Mouse (Mus musculus): Measurements from ENCODE around the gene Fam129b. TPM values are rescaled to one million over a fixed set of nuclear protein-coding genes. Genes with fewer than 3 reads are reported as not detected.
A peak's percentile ranks its signal among the peaks of the same experiment; 100 is the strongest.

The Fam129b gene
- total and polyA plus RNA-seq, 2 experiments from 2014 or later = 23.5 to 52.7 TPM

DNA sequence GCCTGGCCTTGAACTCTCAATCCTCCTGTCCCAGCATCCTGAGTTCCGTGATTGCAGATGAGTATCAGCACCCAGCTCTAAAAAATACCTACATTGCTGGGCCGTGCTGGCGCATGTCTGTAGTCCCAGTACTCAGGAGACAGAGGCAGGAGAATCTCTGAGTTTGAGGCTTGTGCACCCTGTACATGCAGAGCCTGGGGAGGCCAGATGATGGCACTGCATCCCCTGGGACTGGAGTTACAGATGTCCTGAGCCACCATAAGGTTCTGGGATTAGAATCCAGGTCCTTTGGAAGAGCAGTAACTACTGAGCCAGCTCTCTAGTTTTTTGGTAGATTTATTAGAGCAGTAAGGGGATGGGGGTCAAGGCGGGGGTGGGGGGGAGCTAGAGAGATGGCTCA, 64.6 kb downstream of the Fam129b start:
- no peaks in the 10 kb centered on the region for H3K27me3 ChIP-seq (ENCODE audit: insufficient read depth, low read length)
- H3K27ac ChIP-seq = no peak overlapping the region
- peaks cover 40% of the 10 kb centered on the region for H3K36me3 ChIP-seq (ENCODE audit: insufficient read depth, low read length)
- H3K4me2 ChIP-seq (ENCODE audit: low read depth, low read length) = no peak overlapping the region
- TF ChIP-seq CTCF (IDR thresholded peaks at IDR 0.05; ENCODE audit: low read depth) = no peak
- H3K4me3 ChIP-seq (ENCODE audit: low read length) = no peak overlapping the region
- WGBS = 95% methylated on average over 4 of the region's 4 CpGs
- DNase-seq (ENCODE audit: low spot score) (no peak), ATAC-seq (0 out of 2 replicates have a peak, but pooled peaks have one; percentile 24)
- no peaks in the 10 kb centered on the region for H3K4me1 ChIP-seq (ENCODE audit: insufficient read depth, low read length)
- H3K9me3 ChIP-seq (ENCODE audit: low read length) = no peaks in the 10 kb centered on the region
- no peak overlapping the region for H3K9ac ChIP-seq (replicated peaks; ENCODE audit: low read length)

DNA sequence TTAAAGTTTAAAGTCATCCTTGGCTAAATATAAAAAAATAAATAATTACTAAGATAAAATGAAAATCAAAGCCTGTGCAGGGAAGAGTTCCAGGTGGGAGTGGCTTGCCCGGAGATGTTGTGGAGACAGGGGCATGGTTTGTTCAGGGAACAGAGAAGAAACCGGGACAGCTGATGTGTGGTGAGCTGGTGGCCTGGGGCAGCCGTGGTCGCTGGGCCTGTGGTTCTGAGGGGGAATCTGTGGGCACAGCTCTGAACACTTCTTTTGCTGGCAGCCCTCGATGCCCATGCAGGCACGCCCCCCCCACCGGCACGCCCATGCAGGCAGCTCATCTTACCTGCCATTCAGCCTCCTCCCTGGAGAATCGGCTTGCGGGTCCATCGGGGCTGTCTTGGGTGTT, 71.5 kb downstream of the Fam129b start:
- Histone ChIP-seq H3K4me2 (ENCODE audit: low read depth, low read length) (no peak overlapping the region), H3K36me3 (ENCODE audit: insufficient read depth, low read length) (peaks cover 44% of the 10 kb centered on the region)
- WGBS = 95% methylated on average over 11 of the region's 11 CpGs

GRCm38 (mm10) chr2:32954581-32954980, 78.7 kb downstream of the Fam129b start:
- Histone ChIP-seq H3K36me3 (ENCODE audit: insufficient read depth, low read length) (peaks cover 46% of the 10 kb centered on the region), H3K9ac (replicated peaks; ENCODE audit: low read length) (no peak overlapping the region), H3K9me3 (ENCODE audit: low read length) (no peaks in the 10 kb centered on the region), H3K27ac (no peak overlapping the region), H3K4me1 (ENCODE audit: insufficient read depth, low read length) (no peaks in the 10 kb centered on the region), H3K27me3 (ENCODE audit: insufficient read depth, low read length) (no peaks in the 10 kb centered on the region), H3K4me3 (ENCODE audit: low read length) (no peak overlapping the region), H3K4me2 (ENCODE audit: low read depth, low read length) (no peak overlapping the region)
- DNase-seq (ENCODE audit: low spot score) (no peak), ATAC-seq (no peak)
- peak; percentile 30 for TF ChIP-seq CTCF (IDR thresholded peaks at IDR 0.05; ENCODE audit: low read depth)
- 97% methylated on average over 2 of the region's 2 CpGs for WGBS

More for the DNA sequence above, 71.5 kb downstream of the Fam129b start:
- ATAC-seq (no peak), DNase-seq (ENCODE audit: low spot score) (no peak)
- no peaks in the 10 kb centered on the region for H3K27me3 ChIP-seq (ENCODE audit: insufficient read depth, low read length)
- H3K9me3 ChIP-seq (ENCODE audit: low read length) = no peaks in the 10 kb centered on the region
- no peak for TF ChIP-seq CTCF (IDR thresholded peaks at IDR 0.05; ENCODE audit: low read depth)
- no peak overlapping the region for H3K9ac ChIP-seq (replicated peaks; ENCODE audit: low read length)
- no peak overlapping the region for H3K4me3 ChIP-seq (ENCODE audit: low read length)
- no peak overlapping the region for H3K27ac ChIP-seq
- no peaks in the 10 kb centered on the region for H3K4me1 ChIP-seq (ENCODE audit: insufficient read depth, low read length)

DNA sequence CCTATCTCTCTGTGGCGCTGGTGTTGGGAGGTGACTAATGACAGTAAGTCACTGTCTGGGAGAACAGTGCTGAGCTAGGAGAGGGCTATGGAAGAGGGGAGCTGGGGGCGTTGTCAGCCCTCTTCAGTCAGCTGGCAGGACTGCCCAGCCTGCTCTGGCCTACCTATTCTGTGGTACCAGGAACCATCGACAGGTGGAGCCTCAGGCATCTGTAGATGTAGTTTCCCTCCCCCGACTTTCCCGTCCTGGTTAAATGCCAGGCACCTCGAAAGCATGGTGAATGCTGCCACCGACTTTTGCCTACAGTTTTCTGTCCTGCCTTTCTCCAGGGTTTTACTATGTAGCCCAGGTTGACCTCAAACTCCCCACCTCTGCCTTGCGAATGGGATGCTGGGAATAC, 81.4 kb downstream of the Fam129b start:
- no peak overlapping the region for H3K4me3 ChIP-seq (ENCODE audit: low read length)
- H3K4me1 ChIP-seq (ENCODE audit: insufficient read depth, low read length) = peaks cover 14% of the 10 kb centered on the region
- no peak overlapping the region for H3K27ac ChIP-seq
- H3K9ac ChIP-seq (replicated peaks; ENCODE audit: low read length) = no peak overlapping the region
- H3K4me2 ChIP-seq (ENCODE audit: low read depth, low read length) = no peak overlapping the region
- peak; percentile 50; the same call in 1 of the 2 replicates for TF ChIP-seq CTCF (IDR thresholded peaks at IDR 0.05; ENCODE audit: low read depth)
- no peak for ATAC-seq
- peaks cover 40% of the 10 kb centered on the region for H3K36me3 ChIP-seq (ENCODE audit: insufficient read depth, low read length)
- H3K27me3 ChIP-seq (ENCODE audit: insufficient read depth, low read length) = no peaks in the 10 kb centered on the region
- no peaks in the 10 kb centered on the region for H3K9me3 ChIP-seq (ENCODE audit: low read length)
- 61% methylated on average over 8 of the region's 8 CpGs for WGBS
- DNase-seq (ENCODE audit: low spot score) = peak; percentile 54

DNA sequence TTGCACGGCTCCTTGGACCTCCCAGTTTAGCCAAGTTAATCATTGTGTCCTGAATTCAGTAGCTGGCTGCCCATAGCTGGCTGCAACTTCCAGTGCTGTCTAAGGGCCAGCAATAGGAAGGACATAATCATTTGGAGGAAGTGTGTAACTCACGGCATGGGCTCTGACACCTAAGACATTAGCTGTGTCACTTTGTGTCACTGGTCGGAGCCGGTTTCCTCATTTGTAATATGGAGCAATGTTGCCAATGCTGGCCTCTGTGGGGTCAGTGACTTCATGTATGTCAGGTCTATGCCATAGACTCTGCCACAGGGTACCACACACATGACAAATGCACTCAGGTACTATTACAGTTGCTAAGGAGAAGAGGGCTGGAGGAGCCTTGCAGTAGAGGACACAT, 84.4 kb downstream of the Fam129b start:
- peaks cover 14% of the 10 kb centered on the region for H3K4me1 ChIP-seq (ENCODE audit: insufficient read depth, low read length)
- H3K4me2 ChIP-seq (ENCODE audit: low read depth, low read length) = peak overlapping the region; percentile 70
- no peak overlapping the region for H3K27ac ChIP-seq
- no peaks in the 10 kb centered on the region for H3K9me3 ChIP-seq (ENCODE audit: low read length)
- no peak overlapping the region for H3K4me3 ChIP-seq (ENCODE audit: low read length)
- peaks cover 36% of the 10 kb centered on the region for H3K36me3 ChIP-seq (ENCODE audit: insufficient read depth, low read length)
- no peak for TF ChIP-seq CTCF (IDR thresholded peaks at IDR 0.05; ENCODE audit: low read depth)
- no peaks in the 10 kb centered on the region for H3K27me3 ChIP-seq (ENCODE audit: insufficient read depth, low read length)
- DNase-seq (ENCODE audit: low spot score) (no peak), ATAC-seq (no peak)
- WGBS = 93% methylated on average over 4 of the region's 4 CpGs
- H3K9ac ChIP-seq (replicated peaks; ENCODE audit: low read length) = peak overlapping the region; percentile 81; the same call in 1 of the 2 replicates

- 2% methylated on average over 55 of the region's 55 CpGs for WGBS
- peak; percentile 97 for DNase-seq (ENCODE audit: low spot score)
- peaks cover 25% of the 10 kb centered on the region for H3K36me3 ChIP-seq (ENCODE audit: insufficient read depth, low read length)
- peak; percentile 94 for ATAC-seq
- H3K27ac ChIP-seq = peak within 1 kb of the TSS; percentile 88
- peak within 1 kb of the TSS; percentile 61 for H3K4me3 ChIP-seq (ENCODE audit: low read length)
- TF ChIP-seq CTCF (IDR thresholded peaks at IDR 0.05; ENCODE audit: low read depth) = no peak
- peak within 1 kb of the TSS; percentile 81 for H3K9ac ChIP-seq (replicated peaks; ENCODE audit: low read length)
- peak within 1 kb of the TSS; percentile 70 for H3K4me2 ChIP-seq (ENCODE audit: low read depth, low read length)
- H3K27me3 ChIP-seq (ENCODE audit: insufficient read depth, low read length) = no peaks in the 10 kb centered on the region
- no peaks in the 10 kb centered on the region for H3K9me3 ChIP-seq (ENCODE audit: low read length)
- peaks cover 14% of the 10 kb centered on the region for H3K4me1 ChIP-seq (ENCODE audit: insufficient read depth, low read length)
These were observed 85.5 kb downstream of the Fam129b start, which contains the start of the genes Rpl12 and Lrsam1 for GRCm38 (mm10) chr2:32961192-32961995. Gene Rpl12 (plus strand): TSS chr2:32961559. Gene Lrsam1 (minus strand): TSS chr2:32961614.

Data from hindbrain, postnatal 0 days (tissue).